Mouse (Mus musculus): Measurements from ENCODE around the gene Sclt1.
"Not testable (repeated sequence)": the region's sequence is repeated elsewhere in the genome, so short reads cannot be mapped to it uniquely, and the experiment has no call there.

The Sclt1 gene
- long read RNA-seq, experiment 1, partial matches to known transcripts: 9 of 11 reads
- long read RNA-seq, experiment 1, other reads (novel, unspliced or antisense): 1 of 11 reads
- long read RNA-seq, experiment 2, partial matches to known transcripts: 10 of 13 reads
- long read RNA-seq, experiment 2, other reads (novel, unspliced or antisense): 2 of 13 reads

- intact Hi-C loops (cut with DNase I): no loop called here
These were observed at the start of gene Sclt1, which contains the start of gene D3Ertd751e for GRCm38 (mm10) chr3:41742278-41742934. Gene Sclt1, minus strand, starts transcription at chr3:41742514. Gene D3Ertd751e, plus strand, starts transcription at chr3:41742611.

- intact Hi-C loops (cut with DNase I): no loop called here
These were observed 19.8 kb upstream of the Sclt1 start for GRCm38 (mm10) chr3:41762091-41762490.

- intact Hi-C loops (cut with DNase I): no loop called here
These were observed 12.2 kb upstream of the Sclt1 start for GRCm38 (mm10) chr3:41754556-41754955.

GRCm38 (mm10) chr3:41743436-41743835, 1.1 kb upstream of the Sclt1 start:
- intact Hi-C loops (cut with DNase I): no loop called here

- intact Hi-C loops (cut with DNase I): no loop called here
These were observed 575 bp downstream of the Sclt1 start for GRCm38 (mm10) chr3:41741601-41742277.

- intact Hi-C loops (cut with DNase I): no loop called here
These were observed 46.6 kb downstream of the Sclt1 start for GRCm38 (mm10) chr3:41695681-41696080.

- intact Hi-C loops (cut with DNase I): no loop called here
These were observed 49.7 kb downstream of the Sclt1 start for GRCm38 (mm10) chr3:41692440-41693142.

GRCm38 (mm10) chr3:41690114-41690640, 52.1 kb downstream of the Sclt1 start:
- intact Hi-C loops (cut with DNase I): not testable (repeated sequence)

- intact Hi-C loops (cut with DNase I): no loop called here
These were observed 55.9 kb downstream of the Sclt1 start for GRCm38 (mm10) chr3:41686396-41686795.

- intact Hi-C loops (cut with DNase I): no loop called here
These were observed 60.2 kb downstream of the Sclt1 start for GRCm38 (mm10) chr3:41682084-41682483.

GRCm38 (mm10) chr3:41676648-41677047, 65.7 kb downstream of the Sclt1 start:
- intact Hi-C loops (cut with DNase I): loop anchor here (10.0 kb wide), 1 partner anchor 632 kb away; no protein-coding TSS in a partner anchor

GRCm38 (mm10) chr3:41674778-41675177, 67.5 kb downstream of the Sclt1 start:
- intact Hi-C loops (cut with DNase I): loop anchor here (10.0 kb wide), 1 partner anchor 630 kb away; no protein-coding TSS in a partner anchor

- intact Hi-C loops (cut with DNase I): no loop called here
These were observed 86.7 kb downstream of the Sclt1 start for GRCm38 (mm10) chr3:41655642-41656041.

- intact Hi-C loops (cut with DNase I): no loop called here
These were observed 121.3 kb downstream of the Sclt1 start for GRCm38 (mm10) chr3:41620971-41621370.

GRCm38 (mm10) chr3:41618488-41618887, 123.8 kb downstream of the Sclt1 start:
- intact Hi-C loops (cut with DNase I): no loop called here

- intact Hi-C loops (cut with DNase I): no loop called here
These were observed 124.3 kb downstream of the Sclt1 start for GRCm38 (mm10) chr3:41618036-41618435.

GRCm38 (mm10) chr3:41614230-41614985, 127.9 kb downstream of the Sclt1 start:
- intact Hi-C loops (cut with DNase I): no loop called here

GRCm38 (mm10) chr3:41613706-41614105, 128.6 kb downstream of the Sclt1 start:
- intact Hi-C loops (cut with DNase I): no loop called here

GRCm38 (mm10) chr3:41612211-41612610, 130.1 kb downstream of the Sclt1 start:
- intact Hi-C loops (cut with DNase I): no loop called here

- intact Hi-C loops (cut with DNase I): loop anchor here (5.0 kb wide), 1 partner anchor 427 kb away; no protein-coding TSS in a partner anchor
These were observed 133.2 kb downstream of the Sclt1 start for GRCm38 (mm10) chr3:41609071-41609470.
